Mouse (Mus musculus): ENCODE results near the gene Dst. TPM values are rescaled to one million over a fixed set of nuclear protein-coding genes. Genes with fewer than 3 reads are reported as not detected.
"Not testable (repeated sequence)": the region's sequence is repeated elsewhere in the genome, so short reads cannot be mapped to it uniquely, and the experiment has no call there.

Dst gene
- polyA plus RNA-seq, 1 experiment from 2014 or later: 28.4 TPM

GRCm38 (mm10) chr1:34065551-34066048 lies 157.6 kb downstream of the Dst start:
- H3K27ac ChIP-seq (ENCODE audit: poor library complexity, severe bottlenecking): peak overlapping the region; percentile 47; the same call in 1 of the 2 replicates
- no peak for ATAC-seq (ENCODE audit: insufficient number of reproducible peaks, low FRiP score)
- H3K4me1 ChIP-seq (replicated peaks): peaks cover 53% of the 10 kb centered on the region
- no peak overlapping the region for H3K4me3 ChIP-seq
- H3K9me3 ChIP-seq (replicated peaks): no peaks in the 10 kb centered on the region
- no peak overlapping the region for H3K9ac ChIP-seq
- no peaks in the 10 kb centered on the region for H3K36me3 ChIP-seq
- no peaks in the 10 kb centered on the region for H3K27me3 ChIP-seq (replicated peaks)
- 60% methylated on average over 5 of the region's 5 CpGs for WGBS
- H3K4me2 ChIP-seq: no peak overlapping the region

DNA sequence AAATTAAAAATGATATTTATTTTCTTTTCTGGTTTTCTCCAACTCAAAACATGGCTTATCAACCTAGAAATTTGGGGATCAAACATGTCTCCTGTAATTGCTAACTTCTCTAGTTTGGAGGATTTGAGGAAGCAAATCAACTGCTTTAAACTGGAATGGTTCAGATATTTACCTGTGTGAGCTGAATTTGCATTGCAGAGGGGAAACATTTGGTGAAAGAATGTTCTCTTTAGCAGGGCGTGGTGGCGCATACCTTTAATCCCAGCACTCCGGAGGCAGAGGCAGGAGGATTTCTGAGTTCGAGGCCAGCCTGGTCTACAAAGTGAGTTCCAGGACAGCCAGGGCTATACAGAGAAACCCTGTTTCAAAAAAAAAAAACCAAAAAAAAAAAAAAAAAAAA lies 158.4 kb downstream of the Dst start:
- not testable (repeated sequence) for H3K36me3 ChIP-seq; H3K27me3 ChIP-seq (replicated peaks); ATAC-seq (ENCODE audit: insufficient number of reproducible peaks, low FRiP score); H3K27ac ChIP-seq (ENCODE audit: poor library complexity, severe bottlenecking); H3K9me3 ChIP-seq (replicated peaks); H3K9ac ChIP-seq; H3K4me3 ChIP-seq; H3K4me2 ChIP-seq
- H3K4me1 ChIP-seq (replicated peaks): peaks cover 53% of the 10 kb centered on the region
- WGBS: 90% methylated on average over 4 of the region's 4 CpGs

DNA sequence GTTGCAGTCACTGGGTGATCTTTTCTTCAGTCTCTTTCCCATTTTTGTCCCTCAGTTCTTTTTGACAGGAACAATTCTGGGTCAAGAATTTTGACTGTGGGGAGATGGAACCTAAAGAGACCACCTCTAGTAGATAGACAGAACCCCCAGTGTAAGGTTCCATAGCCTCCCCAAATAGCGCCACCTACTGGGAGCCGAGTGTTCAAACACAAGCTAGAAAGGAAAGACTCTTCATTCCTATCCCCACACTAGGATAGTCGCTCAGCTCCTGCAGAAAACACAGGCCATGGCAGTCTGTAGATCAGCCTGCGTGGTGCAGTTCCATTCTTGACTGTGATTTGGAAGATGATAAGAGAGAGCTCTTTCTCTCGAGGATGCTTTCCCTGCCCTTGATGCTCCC lies 160.3 kb downstream of the Dst start:
- Histone ChIP-seq H3K27me3 (replicated peaks) (no peaks in the 10 kb centered on the region), H3K4me2 (no peak overlapping the region), H3K9ac (no peak overlapping the region), H3K4me3 (no peak overlapping the region), H3K27ac (ENCODE audit: poor library complexity, severe bottlenecking) (no peak overlapping the region), H3K4me1 (replicated peaks) (peaks cover 57% of the 10 kb centered on the region), H3K36me3 (no peaks in the 10 kb centered on the region), H3K9me3 (replicated peaks) (no peaks in the 10 kb centered on the region)
- ATAC-seq (ENCODE audit: insufficient number of reproducible peaks, low FRiP score): no peak
- 49% methylated on average over 5 of the region's 5 CpGs for WGBS

DNA sequence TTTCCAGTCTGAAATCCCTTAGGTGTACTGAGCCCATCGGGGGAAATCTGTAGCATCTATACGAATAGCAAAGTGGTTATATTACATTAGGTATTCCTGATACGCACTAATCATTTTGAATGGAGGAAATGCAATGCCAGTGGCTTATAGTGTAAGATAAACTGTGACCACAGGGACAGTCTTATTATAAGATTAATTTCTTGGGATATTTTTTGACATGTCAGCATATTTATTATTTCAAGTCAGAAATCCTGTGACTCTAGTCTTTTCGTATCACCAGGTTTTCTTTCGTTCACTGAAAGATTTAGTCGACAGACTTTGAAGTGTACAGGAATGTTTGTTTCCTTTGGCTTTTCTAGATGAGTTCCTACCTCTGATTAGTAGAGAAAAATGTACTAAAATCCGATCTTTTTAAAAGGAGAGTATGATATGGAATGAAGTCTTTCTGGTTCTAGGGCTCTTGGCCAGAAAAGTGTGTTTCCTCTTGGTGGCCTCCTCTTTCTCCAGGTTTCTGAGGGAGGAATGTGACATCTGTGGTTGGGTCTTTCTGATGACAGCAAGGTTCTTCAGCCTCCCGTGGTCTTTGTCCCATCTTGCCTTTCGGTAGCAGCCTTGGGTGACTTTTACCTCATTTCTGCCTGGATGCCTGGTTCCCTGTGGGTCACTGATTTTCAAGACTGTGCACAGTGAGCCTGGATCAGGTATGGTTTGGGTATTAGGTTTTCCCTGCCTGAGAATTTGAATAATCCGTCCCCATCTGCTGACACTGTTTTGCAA lies 161.7 kb downstream of the Dst start:
- H3K9ac ChIP-seq: no peak overlapping the region
- H3K9me3 ChIP-seq (replicated peaks): no peaks in the 10 kb centered on the region
- WGBS: 74% methylated on average over 10 of the region's 10 CpGs
- H3K4me3 ChIP-seq: no peak overlapping the region
- peak overlapping the region; percentile 39; the same call in 1 of the 2 replicates for H3K27ac ChIP-seq (ENCODE audit: poor library complexity, severe bottlenecking)
- H3K4me2 ChIP-seq: no peak overlapping the region
- peaks cover 66% of the 10 kb centered on the region for H3K4me1 ChIP-seq (replicated peaks)
- no peaks in the 10 kb centered on the region for H3K27me3 ChIP-seq (replicated peaks)
- no peak for ATAC-seq (ENCODE audit: insufficient number of reproducible peaks, low FRiP score)
- H3K36me3 ChIP-seq: no peaks in the 10 kb centered on the region

GRCm38 (mm10) chr1:34070474-34070873 lies 162.4 kb downstream of the Dst start:
- Histone ChIP-seq H3K9ac (no peak overlapping the region), H3K4me3 (no peak overlapping the region), H3K4me1 (replicated peaks) (peaks cover 69% of the 10 kb centered on the region), H3K27me3 (replicated peaks) (no peaks in the 10 kb centered on the region), H3K27ac (ENCODE audit: poor library complexity, severe bottlenecking) (peak overlapping the region; percentile 65; the same call in 1 of the 2 replicates), H3K4me2 (no peak overlapping the region), H3K9me3 (replicated peaks) (no peaks in the 10 kb centered on the region), H3K36me3 (no peaks in the 10 kb centered on the region)
- no peak for ATAC-seq (ENCODE audit: insufficient number of reproducible peaks, low FRiP score)
- WGBS: 38% methylated on average over 7 of the region's 7 CpGs

GRCm38 (mm10) chr1:34070991-34071639 lies 163.1 kb downstream of the Dst start:
- H3K9ac ChIP-seq: no peak overlapping the region

DNA sequence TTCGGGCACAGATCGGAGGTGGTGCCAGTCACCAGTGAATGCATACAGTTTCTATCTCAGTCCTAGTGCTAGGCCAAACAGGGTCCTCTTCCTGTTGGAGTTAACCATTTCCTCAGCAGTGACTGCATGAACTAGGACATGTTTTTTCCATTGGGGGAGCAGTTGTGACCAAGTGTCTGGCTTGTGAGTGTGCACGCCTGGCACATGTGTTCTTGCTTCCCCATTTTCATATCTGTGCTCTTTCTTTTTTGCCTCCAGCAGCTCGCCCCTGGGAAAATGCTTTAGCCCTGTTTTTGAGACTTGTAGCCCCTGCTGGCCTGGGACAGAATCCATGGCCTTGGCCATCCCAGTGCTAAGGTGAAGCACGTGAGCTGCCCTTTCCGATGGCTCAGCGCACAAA lies 164.2 kb downstream of the Dst start:
- Histone ChIP-seq H3K27me3 (replicated peaks) (no peaks in the 10 kb centered on the region), H3K36me3 (no peaks in the 10 kb centered on the region), H3K4me3 (no peak overlapping the region), H3K9me3 (replicated peaks) (no peaks in the 10 kb centered on the region), H3K9ac (no peak overlapping the region), H3K4me2 (no peak overlapping the region), H3K27ac (ENCODE audit: poor library complexity, severe bottlenecking) (no peak overlapping the region; the same call in 1 of the 2 replicates), H3K4me1 (replicated peaks) (peaks cover 80% of the 10 kb centered on the region)
- no peak for ATAC-seq (ENCODE audit: insufficient number of reproducible peaks, low FRiP score)
- WGBS: 68% methylated on average over 7 of the region's 7 CpGs

More at GRCm38 (mm10) chr1:34070991-34071639, 163.1 kb downstream of the Dst start:
- H3K4me2 ChIP-seq: no peak overlapping the region
- no peaks in the 10 kb centered on the region for H3K27me3 ChIP-seq (replicated peaks)
- no peak overlapping the region for H3K4me3 ChIP-seq
- ATAC-seq (ENCODE audit: insufficient number of reproducible peaks, low FRiP score): no peak
- WGBS: 61% methylated on average over 6 of the region's 6 CpGs
- no peaks in the 10 kb centered on the region for H3K9me3 ChIP-seq (replicated peaks)
- peaks cover 71% of the 10 kb centered on the region for H3K4me1 ChIP-seq (replicated peaks)
- no peaks in the 10 kb centered on the region for H3K36me3 ChIP-seq
- H3K27ac ChIP-seq (ENCODE audit: poor library complexity, severe bottlenecking): peak overlapping the region; percentile 65

GRCm38 (mm10) chr1:34073436-34074169 lies 165.6 kb downstream of the Dst start:
- WGBS: 36% methylated on average over 10 of the region's 10 CpGs
- Histone ChIP-seq H3K4me1 (replicated peaks) (peaks cover 77% of the 10 kb centered on the region), H3K4me3 (no peak overlapping the region), H3K27me3 (replicated peaks) (no peaks in the 10 kb centered on the region), H3K36me3 (no peaks in the 10 kb centered on the region), H3K9me3 (replicated peaks) (no peaks in the 10 kb centered on the region), H3K4me2 (no peak overlapping the region), H3K27ac (ENCODE audit: poor library complexity, severe bottlenecking) (0 out of 2 replicates have a peak overlapping the region, but pooled peaks have one; percentile 6), H3K9ac (no peak overlapping the region)
- no peak for ATAC-seq (ENCODE audit: insufficient number of reproducible peaks, low FRiP score)

DNA sequence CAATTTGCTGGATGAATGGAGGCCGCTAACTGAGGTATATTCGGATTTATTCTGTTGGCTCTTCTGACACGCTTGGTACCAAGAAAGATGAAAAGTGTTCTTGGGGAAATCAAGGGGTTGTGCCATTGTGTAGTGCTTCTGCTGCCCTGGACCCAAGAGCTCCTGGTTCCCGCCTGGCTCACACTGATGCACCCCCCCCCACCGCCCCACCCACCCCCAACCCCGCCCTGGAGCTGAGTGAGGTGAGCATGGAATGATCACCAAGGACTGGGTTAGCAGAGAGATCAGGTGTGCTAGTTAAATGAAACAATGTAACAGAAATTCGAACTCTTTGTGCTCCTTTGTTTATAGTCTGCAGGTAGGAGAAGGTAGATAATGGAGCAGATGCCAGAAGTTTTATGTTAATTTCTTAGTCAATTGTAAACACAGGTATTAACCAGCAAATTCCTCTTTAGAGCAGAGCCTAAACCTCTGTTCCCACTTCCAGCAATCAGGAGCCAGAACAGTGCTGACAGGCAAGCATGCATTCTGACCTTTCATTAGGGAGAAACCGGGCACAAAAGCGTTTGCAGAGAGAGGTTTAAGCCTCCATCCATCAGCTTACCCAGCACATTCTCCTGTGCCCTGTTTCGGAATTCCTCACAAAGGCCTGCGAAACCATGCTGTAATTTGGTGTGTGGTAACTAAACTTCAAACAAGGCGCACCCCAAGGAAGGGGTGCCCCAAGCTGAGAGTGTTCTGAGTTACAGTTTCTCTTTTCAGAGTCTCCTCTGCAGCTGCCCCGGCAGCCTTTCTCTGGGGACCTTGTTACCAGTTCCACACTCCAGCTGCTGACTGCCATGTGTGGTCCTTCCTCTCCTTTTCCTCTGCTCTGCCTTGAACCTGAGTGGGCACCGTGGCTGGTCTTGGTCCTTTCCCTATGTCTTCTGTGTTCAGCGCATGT lies 166.5 kb downstream of the Dst start:
- H3K4me1 ChIP-seq (replicated peaks): peaks cover 71% of the 10 kb centered on the region
- 30% methylated on average over 15 of the region's 15 CpGs for WGBS
- no peaks in the 10 kb centered on the region for H3K27me3 ChIP-seq (replicated peaks)
- H3K4me2 ChIP-seq: peak overlapping the region; percentile 52
- peak overlapping the region; percentile 76 for H3K27ac ChIP-seq (ENCODE audit: poor library complexity, severe bottlenecking)
- H3K4me3 ChIP-seq: no peak overlapping the region
- H3K9me3 ChIP-seq (replicated peaks): no peaks in the 10 kb centered on the region
- no peaks in the 10 kb centered on the region for H3K36me3 ChIP-seq
- ATAC-seq (ENCODE audit: insufficient number of reproducible peaks, low FRiP score): no peak
- H3K9ac ChIP-seq: peak overlapping the region; percentile 50; the same call in 1 of the 2 replicates

- H3K27ac ChIP-seq (ENCODE audit: poor library complexity, severe bottlenecking): 0 out of 2 replicates have a peak overlapping the region, but pooled peaks have one; percentile 37
- H3K9ac ChIP-seq: peak overlapping the region; percentile 26; the same call in 1 of the 2 replicates
- peak; percentile 80 for ATAC-seq (ENCODE audit: insufficient number of reproducible peaks, low FRiP score)
- H3K4me1 ChIP-seq (replicated peaks): peaks cover 54% of the 10 kb centered on the region
- H3K4me3 ChIP-seq: peak overlapping the region; percentile 43
- 9% methylated on average over 12 of the region's 12 CpGs for WGBS
- no peaks in the 10 kb centered on the region for H3K9me3 ChIP-seq (replicated peaks)
- H3K36me3 ChIP-seq: no peaks in the 10 kb centered on the region
- H3K4me2 ChIP-seq: peak overlapping the region; percentile 81
- no peaks in the 10 kb centered on the region for H3K27me3 ChIP-seq (replicated peaks)
These were observed 168.8 kb downstream of the Dst start for GRCm38 (mm10) chr1:34076701-34077421.
